Mouse (Mus musculus) megakaryocyte, embryonic 14.5 days (primary cell): Measurements from ENCODE around the gene Ptpn1.

ENCODE experiments used
- FLI1 ChIP-seq: IDR thresholded peaks from 2 replicates; pipeline ENCODE4 v1.6.1; 2012; ENCODE audit warnings: low read length, inconsistent platforms, mixed read lengths
- GATA1 ChIP-seq: IDR thresholded peaks from 3 replicates; pipeline ENCODE4 v1.6.1; 2012; ENCODE audit warnings: mixed read lengths, low read length, inconsistent platforms, borderline replicate concordance

DNA sequence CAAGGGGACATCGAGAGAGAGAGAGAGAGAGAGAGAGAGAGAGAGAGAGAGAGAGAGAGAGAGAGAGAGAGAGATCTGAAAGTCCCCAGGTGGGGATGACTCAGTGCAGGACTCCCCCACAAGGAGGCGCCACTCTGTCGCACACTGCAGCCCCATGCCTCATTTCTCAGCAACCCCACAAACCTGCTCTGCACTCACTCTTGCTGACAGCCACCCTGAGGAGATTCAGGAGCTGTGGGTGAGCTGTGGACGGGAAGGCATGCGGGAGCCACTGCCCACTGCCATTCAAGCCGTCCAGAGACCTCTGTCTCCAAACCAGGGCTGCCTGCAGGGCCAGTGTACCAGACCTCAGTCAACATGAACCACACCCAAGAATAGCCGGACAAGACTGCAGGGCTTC, 54.9 kb downstream of the Ptpn1 start:
- no peak for TF ChIP-seq GATA1
- TF ChIP-seq FLI1 = no peak
